Mouse (Mus musculus) testis, postnatal 14 days (tissue): ENCODE data around the gene Pdik1l.

Experiments
- DNase-seq: peaks from one replicate; pipeline ENCODE4 v3.0.0; 2021; ENCODE audit warnings: low spot score

Pdik1l gene

DNA sequence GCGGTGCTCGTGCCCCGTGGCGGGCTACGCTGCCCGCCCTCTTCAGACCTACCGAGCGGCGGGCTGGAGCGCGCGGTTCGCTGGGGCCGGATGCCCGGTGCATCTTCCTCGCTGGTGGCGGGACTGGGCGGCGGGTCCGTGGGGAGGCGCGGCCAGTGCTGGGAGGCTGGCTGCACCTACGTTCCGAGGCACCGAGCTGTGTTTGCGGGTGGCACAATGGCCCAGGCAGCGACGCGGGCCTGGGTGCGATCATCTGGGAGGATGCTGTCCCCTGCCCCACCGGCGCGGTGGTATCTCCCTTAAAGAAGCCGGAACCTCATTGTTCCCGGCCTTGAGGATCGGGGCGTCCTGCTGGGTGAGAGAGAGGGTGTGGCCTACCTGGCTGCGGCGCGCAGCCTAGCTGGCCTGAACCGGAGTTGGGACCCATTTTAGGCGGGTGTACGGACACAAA, at the start of gene Pdik1l:
TSS of gene Pdik1l (minus strand) at position 321 of the 451 bp plus-strand sequence.
- DNase-seq, result peak; percentile 83

DNA sequence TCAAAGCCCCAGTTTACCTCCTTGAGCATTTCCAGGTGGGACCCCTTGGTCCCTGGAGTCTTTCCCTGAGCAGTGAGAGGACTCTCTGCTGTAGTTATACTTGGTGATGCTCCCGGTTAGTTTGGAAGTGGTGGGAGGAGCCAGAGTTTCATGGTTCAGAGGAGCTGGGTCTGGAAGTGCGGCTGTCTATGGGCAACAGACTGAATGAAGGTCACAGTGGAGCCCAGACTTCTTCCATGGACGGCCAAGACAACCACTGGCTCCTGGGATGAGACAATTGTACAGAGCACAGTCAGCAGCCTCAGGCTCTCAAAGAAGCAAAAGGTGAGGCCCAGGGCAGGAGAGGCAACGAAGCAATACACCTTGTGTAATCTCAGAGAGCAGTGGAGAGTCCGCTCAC, 42.6 kb upstream of the Pdik1l start:
- DNase-seq, result no peak

DNA sequence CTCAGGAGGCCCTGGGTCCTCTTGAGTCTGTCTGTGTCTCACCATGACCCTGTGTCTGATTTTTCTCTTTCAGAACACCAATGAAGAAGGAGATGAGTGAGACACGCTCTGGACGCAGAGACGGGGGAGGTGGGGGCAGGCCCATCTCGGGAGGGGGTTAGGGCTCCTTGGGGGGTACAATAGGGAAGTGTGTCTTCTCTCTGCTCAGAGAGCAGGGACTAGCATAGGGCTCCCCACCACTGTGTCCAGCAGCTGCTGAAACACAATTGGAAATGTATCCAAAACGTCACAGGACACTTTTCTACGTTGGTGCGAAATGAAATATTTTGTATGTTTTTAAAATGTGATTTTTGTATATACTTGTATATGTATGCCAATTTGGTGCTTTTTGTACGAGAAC, 41.1 kb upstream of the Pdik1l start:
- no peak for DNase-seq

DNA sequence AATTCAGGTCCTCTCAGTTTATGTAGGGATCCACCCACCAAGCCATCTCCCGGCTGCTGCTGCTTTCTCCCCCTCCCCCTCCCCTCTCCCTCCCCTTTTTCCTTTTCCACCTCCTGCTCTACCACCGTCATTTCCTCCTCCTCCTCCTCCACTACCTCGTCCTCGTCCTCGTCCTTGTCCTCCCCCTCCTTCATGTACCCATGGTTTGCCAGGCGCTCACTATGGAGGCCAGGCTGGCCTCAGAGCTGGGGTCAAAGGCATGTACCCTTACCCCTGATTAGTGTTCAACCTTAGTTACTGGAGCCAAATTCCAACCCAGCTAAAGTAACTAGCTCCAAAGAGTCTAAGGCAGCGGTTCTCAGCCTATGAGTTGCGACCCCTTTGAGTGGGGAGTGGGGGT, 40.5 kb upstream of the Pdik1l start:
- no peak for DNase-seq

DNA sequence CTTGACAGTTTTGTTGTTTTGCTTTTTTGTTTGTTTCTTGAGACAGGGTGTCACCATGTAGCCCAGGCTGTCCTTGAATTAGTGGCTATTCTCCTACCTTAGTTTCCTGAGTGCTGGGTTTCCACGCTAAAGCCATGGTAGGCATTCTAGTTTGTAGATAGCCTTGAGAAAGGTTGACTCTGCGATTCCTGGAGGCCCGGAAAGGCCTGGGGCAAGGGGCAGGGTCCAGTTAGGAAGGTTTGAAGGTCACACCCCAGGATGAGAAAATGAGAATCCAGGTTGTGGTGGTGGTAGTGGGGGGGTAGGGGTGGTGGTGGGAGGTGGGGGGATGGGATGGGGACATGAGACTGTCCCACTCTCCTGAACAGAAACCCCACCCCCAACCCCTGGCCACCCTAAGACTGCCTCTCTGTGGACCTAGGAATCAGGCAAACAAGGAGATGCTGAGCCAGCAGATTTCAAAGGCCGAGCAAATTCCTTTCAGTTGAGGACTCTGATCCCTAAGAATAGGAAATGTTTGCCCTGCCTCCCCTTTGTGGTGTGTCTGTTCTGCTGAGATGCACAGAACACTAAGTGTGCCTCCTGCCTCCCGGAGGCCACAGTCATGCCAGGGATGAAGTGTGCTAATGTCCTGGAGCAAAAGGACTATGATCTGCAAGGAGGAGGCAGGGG, 39.3 kb upstream of the Pdik1l start:
- DNase-seq, result no peak

DNA sequence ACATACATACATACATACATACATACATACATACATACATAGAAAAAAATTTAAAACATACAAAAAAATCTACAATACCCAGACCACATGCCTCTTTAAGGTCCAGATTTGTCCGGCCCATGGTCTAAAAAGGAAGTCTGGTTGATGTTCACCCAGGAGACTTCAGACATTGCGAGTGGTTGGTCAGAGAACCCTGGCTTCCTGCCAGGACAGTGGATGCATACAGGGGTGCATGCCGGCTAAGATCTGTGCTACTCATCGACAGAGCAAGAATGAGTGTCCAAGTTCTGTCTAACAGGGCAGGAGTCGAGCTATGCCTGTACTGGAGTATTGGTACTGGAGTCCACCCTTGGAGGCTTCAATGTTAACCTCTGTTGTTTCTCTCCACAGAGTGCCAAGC, 37.0 kb upstream of the Pdik1l start:
- DNase-seq, result no peak

DNA sequence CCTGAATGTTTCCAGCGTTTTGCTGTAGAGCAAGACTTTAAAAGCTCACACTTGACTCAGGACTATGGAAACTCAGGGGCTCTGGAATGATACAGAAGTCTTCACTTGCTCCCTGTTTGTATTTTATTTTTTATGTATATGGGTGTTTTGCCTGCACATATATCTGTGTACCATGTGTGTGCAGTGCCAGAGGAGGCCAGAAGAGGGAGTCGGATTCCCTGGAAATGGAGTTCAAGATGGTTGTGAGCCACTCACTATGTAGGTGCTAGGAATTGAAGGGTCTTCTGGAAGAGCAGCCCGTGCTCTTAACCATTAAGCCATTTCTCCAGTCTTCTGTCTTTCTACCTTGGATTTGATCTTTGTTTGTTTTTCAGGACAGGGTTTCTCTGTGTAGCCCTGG, 33.8 kb upstream of the Pdik1l start:
- DNase-seq, result no peak

DNA sequence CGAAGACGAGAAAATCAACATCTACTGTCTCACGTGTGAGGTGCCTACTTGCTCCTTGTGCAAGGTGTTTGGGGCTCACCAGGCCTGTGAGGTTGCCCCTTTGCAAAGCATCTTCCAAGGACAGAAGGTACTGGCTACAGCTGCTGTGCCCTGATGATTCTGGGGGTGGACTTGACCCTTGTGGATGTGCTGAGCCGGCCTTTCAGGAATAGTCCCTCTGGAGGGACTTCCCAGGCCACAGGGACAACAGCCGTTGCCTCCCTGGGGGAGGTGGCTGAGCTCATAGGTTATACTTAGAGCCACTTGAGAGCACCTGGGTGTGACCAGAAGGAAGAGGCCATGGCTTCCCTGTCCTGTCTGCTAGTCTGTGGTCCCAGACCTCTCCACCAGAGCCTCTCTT, 32.0 kb upstream of the Pdik1l start:
- no peak for DNase-seq

DNA sequence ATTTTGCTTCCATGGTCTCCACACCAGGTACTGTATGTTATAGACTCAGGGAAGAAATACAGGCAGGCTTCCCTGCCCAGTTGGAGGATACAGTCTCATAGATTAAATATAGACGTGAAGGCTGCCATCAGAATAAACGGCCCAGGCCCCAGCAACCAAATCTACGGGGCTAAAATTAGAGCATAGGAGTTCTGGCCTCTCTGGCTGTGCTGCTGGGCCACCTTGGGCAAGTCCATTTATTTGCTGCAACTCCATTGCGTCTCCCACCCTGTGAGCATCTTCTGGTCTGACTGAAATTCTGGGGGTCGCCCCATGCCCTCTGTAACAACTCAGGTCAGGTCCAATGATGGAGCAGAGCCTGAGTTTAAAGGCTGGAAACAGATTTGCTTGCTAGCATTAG, 31.4 kb upstream of the Pdik1l start:
- DNase-seq, result no peak

DNA sequence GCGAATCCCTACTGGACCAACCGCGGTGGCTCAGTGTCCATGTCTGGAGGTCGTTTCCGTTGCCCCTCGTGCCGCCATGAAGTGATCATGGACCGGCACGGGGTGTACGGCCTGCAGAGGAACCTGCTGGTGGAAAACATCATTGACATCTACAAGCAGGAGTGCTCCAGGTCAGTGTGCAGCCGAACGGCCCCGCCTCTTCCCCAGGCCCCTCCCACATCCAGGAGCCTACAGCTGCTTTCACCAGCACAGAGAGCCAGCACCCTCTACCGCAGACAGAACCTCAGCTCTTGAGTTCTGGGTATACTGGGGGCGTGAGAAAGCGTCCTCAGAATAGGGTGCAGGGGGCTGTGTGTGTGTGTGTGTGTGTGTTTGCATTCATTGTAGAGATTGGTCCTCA, 28.7 kb upstream of the Pdik1l start:
- no peak for DNase-seq

DNA sequence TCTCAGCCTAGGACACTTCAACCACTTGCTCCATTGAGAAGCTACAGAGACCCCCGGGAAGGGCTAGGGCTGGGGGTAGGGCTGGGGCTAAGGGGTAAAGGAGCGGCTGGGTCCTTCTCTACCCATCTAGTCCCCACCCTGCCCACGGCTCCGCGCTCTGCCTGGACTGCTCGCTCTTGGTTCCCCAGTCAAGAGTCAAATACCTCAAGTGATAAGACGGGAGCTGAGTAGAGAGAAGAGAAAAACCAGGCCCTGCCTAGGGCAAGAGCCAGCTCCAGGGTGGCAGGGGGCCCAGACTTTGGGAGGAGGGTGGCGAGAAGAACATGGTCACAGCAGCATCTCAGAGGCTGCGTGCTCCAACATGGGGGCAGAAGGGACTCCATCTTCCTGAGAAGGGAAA, 27.8 kb upstream of the Pdik1l start:
- no peak for DNase-seq

DNA sequence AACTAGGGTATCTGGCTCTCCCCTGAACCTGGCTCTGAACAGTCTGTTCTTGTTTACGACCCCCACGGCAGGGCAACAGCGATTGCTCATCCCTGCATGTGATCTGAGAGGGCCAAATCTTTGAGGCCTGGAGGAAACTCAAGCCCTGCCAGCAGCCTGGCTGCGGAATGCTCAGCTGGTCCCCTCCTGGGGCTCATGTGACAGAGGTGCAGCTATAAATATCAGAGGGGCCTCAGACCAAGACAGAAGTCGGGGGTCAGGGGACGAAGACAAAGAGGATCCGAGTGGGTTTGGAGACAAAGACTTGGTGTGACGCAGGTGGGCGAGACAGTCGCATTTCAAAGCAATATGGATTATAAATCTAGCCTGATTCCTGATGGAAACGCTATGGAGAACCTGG, 27.2 kb upstream of the Pdik1l start, which contains the start of gene Trim63:
TSS of gene Trim63 (plus strand) at position 245 of the 400 bp plus-strand sequence.
- DNase-seq, result no peak

DNA sequence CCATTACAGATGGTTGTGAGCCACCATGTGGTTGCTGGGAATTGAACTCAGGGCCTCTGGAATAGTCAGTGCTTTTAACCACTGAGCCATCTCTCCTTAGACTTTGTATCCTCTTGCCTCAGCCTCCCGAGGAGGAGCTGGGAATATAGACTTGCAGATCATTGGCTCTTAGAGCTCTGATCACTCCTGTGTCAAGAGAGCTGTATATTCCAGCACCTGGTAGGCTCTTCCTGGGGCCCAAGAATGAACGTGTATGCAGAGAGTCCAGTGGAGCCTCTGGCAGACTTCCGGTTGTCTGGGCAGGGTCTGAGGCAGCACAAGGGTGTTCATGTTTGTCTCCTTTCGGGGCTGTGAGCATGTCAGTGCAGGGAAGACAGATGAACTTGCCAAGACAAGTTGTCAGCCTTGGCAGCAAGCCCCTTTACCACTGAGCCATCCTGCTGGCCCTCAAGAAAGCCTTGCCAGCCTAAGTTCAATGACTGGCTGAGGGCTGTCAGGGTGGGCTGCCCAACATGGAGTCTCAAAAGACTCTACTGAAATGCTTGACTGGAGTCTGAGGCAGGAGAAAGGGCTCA, 26.5 kb upstream of the Pdik1l start:
- no peak for DNase-seq

DNA sequence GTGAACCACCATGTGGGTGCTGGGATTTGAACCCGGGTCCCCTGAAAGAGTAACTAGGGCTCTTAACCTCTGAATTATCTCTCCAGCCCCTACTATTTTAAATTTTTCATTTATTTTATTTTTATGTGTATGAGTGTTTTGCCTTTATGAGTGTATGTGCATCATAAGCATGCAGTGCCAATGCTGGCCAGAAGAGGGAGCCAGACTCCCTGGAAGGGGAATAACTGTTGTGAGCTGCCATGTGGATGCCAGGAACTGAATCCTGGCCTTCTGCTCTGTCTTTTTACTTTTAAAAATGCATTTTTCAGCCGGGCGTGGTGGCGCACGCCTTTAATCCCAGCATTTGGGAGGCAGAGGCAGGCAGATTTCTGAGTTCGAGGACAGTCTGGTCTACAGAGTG, 25.2 kb upstream of the Pdik1l start:
- DNase-seq, result peak; percentile 63

DNA sequence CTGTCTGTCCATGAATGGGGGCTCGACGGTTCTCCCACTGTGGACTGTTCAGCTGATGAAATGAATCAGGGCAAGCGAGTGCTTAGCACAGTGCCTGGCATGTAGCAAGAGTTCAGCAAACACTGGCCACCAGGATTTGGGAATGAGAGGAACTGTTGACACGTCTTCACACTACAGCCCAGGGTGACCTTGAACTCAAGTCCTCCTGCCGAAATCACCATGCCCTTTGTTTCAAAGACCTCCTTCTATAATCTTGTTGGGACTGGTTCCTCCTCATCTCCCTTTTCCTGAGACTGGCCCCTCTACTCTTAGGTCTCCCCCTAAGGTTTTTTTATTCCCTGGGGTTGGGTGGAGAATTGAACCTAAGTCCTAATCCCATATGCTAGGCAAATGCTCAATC, 24.6 kb upstream of the Pdik1l start:
- no peak for DNase-seq

DNA sequence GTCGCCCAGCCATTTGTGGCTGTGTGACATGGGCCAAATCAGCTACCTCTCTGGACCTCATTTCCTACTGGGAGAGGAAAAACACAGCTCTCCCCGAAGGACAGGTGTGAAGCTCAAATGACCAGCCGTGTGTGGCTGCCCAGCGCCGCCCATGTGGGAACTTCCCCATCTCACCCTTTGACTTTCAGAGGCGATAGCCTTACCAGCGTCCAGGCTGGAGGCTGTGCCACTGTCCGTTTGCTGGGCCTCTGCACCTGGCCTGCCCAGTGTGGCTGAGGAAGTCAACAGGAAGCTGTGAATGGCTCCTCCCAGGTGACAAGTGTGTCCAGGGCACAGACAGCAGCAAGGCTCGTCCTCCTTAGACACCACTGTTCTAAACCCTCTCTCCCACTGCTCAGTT, 24.1 kb upstream of the Pdik1l start:
- no peak for DNase-seq

DNA sequence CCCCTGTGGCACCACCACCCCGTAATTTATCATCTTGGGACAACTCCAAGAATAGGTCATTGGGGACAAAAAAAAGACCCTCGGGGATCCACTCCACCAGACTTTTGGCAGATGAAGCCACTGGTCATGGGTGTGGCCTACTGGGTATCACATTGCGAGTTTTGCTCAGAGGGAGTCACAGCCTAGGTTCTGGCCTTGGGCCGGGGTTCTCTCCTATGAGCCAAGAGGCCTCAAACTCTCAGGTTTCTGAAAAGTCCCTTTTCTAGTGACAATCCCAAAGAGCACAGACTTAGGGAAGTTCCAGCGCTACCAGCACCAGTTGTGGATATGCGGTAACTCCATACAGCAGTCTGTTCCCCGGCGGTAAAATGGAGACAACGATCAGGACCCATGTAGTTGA, 23.0 kb upstream of the Pdik1l start:
- no peak for DNase-seq

DNA sequence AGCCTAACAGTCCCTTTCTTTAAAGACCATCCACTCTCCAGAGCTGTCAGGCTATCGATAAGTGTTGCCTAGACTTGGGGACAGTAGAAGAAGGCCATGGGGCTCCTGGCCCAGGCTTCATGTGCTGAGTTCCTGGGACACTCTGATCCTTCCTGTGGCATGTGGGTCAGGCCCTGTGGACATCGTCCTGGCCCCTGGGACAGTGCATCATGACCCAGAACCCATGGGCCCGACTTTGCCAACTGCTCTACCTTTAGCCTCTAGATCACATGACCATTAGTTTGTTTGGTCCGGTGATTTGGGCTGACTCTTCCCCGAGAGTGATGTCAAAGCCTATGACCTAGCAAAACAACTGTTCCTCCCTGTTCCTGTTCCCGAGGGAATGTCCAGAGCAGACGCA, 22.4 kb upstream of the Pdik1l start:
- no peak for DNase-seq

DNA sequence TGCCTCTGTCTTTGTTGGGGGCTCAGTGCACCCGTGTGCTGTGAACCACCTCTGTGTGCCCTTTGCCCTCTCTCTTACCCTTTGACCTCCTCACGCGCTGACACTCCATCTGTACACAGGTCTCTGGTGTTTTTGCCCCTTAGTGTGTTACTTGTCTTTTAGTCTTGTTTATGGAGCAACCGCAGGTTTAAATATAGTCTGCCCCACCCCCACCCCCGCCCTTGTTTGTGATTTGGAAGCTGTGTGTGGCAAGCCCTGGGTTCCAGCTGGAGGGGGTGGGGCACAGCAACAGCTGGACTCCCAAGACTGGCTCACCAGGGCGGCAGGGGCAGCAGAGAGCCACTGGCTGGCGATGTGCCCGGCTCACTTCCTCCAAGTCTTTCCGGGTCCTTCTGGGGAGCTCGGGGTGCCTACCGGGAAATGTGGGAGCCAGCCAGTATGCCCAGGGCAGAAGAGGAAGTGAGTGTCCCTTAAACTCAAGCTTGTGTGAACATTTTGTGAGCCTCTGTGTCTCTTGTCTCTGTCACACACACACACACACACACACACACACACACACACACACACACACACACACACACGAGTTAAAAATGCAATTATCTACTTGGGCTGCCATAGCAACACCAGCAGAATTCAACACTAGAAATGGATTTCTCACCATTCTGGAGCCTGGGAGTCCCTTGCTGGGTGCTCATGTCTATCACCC, 19.8 kb upstream of the Pdik1l start:
- DNase-seq, result peak; percentile 36

DNA sequence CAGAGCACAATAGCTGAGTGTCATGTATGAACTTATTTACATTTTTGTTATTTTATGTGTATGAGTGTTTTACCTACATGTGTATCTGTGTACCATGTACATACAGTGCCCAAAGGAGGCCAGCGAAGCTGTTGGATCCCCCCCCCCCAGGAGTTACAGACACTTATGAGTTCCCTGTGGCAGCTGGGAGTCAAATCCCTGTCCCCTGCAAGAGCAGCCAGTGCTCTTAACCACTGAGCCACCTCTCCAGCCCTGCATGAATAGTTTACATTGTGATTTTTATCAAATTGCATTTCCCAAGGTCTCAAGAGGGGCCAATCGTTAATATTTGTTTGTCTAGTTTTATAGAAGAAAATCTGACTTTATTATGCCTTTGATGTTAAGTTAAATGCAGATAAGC, 19.3 kb upstream of the Pdik1l start:
- DNase-seq, result no peak

DNA sequence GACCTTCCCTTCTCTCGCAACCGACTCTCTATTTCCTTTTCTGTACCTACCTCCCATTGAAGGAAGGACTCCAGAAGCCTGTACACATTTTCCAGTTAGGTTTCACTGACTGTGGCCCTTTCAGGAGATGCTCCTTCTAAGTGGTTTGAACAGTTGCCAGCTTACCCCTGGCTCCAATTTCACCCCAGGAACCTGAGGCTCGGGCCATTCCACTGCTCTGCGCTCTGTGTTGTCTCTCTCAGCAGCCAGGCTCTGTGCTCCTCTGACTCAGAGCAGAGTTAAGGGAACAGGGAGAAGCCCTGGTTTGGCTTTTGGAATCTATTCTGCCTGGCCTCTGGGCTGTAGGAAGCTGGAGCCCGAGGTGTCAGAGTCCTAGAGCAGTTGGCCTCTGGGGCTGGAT, 14.4 kb upstream of the Pdik1l start:
- no peak for DNase-seq

DNA sequence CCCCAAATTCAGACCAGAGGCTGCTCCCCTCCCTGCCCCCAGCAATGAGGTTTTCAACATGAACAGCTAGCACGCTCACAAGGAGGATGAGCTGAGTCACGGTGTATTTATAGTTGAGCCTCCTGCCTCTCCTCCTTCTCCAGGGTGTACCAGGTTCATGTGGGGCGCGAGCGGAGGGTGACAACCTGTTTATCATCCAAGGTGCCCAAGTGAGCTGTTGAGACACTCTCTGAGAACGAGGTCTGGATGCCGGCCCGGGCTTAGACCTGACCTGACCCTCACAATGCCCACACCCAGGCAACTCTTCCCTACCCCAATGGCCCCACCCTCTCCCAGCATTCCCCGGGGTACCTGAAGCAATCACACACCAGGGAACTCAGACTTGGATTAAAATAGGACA, 12.6 kb upstream of the Pdik1l start:
- DNase-seq, result no peak

DNA sequence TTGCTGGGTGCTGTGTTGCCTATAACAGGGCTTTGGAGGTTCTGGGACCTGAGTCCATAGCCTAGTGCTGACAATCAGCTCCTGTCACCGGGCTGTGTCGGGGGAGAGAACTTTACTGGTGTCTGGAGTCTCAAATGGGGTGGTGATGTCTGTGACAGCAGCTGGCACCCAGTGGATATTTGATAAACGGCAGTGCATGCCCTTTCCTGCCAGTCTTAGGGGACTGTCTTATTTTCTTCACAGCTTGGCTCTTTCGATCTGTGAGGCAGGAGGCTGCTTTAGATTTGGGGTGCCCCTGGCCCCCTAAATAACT, 11.8 kb upstream of the Pdik1l start:
- DNase-seq, result no peak
